Mouse (Mus musculus) embryonic facial prominence, embryonic 15.5 days (tissue): ENCODE data around the gene Vrk1. TPM values are rescaled to one million over a fixed set of nuclear protein-coding genes. Genes with fewer than 3 reads are reported as not detected.
A peak's percentile ranks its signal among the peaks of the same experiment; 100 is the strongest.

Experiments
- ATAC-seq: fragments of 200-750 bp; cut with Nextera tagmentation; 2 replicates; pipeline ENCODE4 v1.8.0; 2017; ENCODE audit warnings: low read depth, moderate TSS enrichment; ENCODE audit not compliant: insufficient number of reproducible peaks, low FRiP score, low TSS enrichment
- H3K27ac ChIP-seq: fragments of 300-500 bp; sonication (generic); replicated peaks from 2 replicates; pipeline ENCODE4 v1.5.1; 2015; ENCODE audit warnings: mild to moderate bottlenecking, inconsistent platforms
- H3K27me3 ChIP-seq: fragments of 300-500 bp; sonication (generic); 2 replicates; pipeline ENCODE4 v1.6.1; 2015; ENCODE audit warnings: inconsistent platforms
- H3K36me3 ChIP-seq: fragments of 300-500 bp; sonication (generic); 2 replicates; pipeline ENCODE4 v1.6.1; 2015; ENCODE audit warnings: mild to moderate bottlenecking, inconsistent platforms
- H3K4me1 ChIP-seq: fragments of 300-500 bp; sonication (generic); 2 replicates; pipeline ENCODE4 v1.6.1; 2015; ENCODE audit warnings: inconsistent platforms
- H3K4me2 ChIP-seq: fragments of 300-500 bp; sonication (generic); replicated peaks from 2 replicates; pipeline ENCODE4 v1.6.1; 2015; ENCODE audit warnings: mild to moderate bottlenecking, inconsistent platforms
- H3K4me3 ChIP-seq: fragments of 300-500 bp; sonication (generic); replicated peaks from 2 replicates; pipeline ENCODE4 v1.5.1; 2015; ENCODE audit warnings: mild to moderate bottlenecking, inconsistent platforms
- H3K9ac ChIP-seq: fragments of 300-500 bp; sonication (generic); 2 replicates; pipeline ENCODE4 v1.6.1; 2015; ENCODE audit warnings: inconsistent platforms
- H3K9me3 ChIP-seq: fragments of 300-500 bp; sonication (generic); replicated peaks from 2 replicates; pipeline ENCODE4 v1.6.1; 2016; ENCODE audit warnings: inconsistent platforms
- WGBS: fragments of 180-500 bp; shearing (Covaris S2); methylation state at CpG from one replicate; pipeline ENCODE4 v1.1.7; 2015; 5-methylcytosine and 5-hydroxymethylcytosine counted together
- polyA plus RNA-seq: library from polyadenylated mRNA; unstranded; fragments of >200 nt; fragmentation: Nextera tagmentation; extraction: Ambion mirVana; gene quantifications from 2 replicates; pipeline ENCODE4 v1.2.1, GENCODE M21; 2015

Gene Vrk1
- polyA plus RNA-seq, 1 experiment from 2014 or later: 54.2 TPM

GRCm38 (mm10) chr12:105974107-105974506, 35.9 kb upstream of the Vrk1 start:
- no peaks in the 10 kb centered on the region for H3K36me3 ChIP-seq
- 0 out of 2 replicates have a peak, but pooled peaks cover 3% of the 10 kb centered on the region for H3K4me1 ChIP-seq
- no peak overlapping the region for H3K4me3 ChIP-seq
- 20% methylated on average over 5 of the region's 5 CpGs for WGBS
- H3K9me3 ChIP-seq: no peaks in the 10 kb centered on the region
- no peaks in the 10 kb centered on the region for H3K27me3 ChIP-seq
- no peak for ATAC-seq
- H3K4me2 ChIP-seq: no peak overlapping the region
- no peak overlapping the region for H3K27ac ChIP-seq
- no peak overlapping the region for H3K9ac ChIP-seq

GRCm38 (mm10) chr12:105981121-105981973, 28.7 kb upstream of the Vrk1 start:
- Histone ChIP-seq H3K4me3 (no peak overlapping the region), H3K4me2 (0 out of 2 replicates have a peak overlapping the region, but pooled peaks have one; percentile 12), H3K27me3 (no peaks in the 10 kb centered on the region), H3K4me1 (no peaks in the 10 kb centered on the region), H3K9me3 (no peaks in the 10 kb centered on the region), H3K27ac (no peak overlapping the region), H3K36me3 (no peaks in the 10 kb centered on the region), H3K9ac (no peak overlapping the region)
- ATAC-seq: no peak
- 33% methylated on average over 13 of the region's 16 CpGs for WGBS

GRCm38 (mm10) chr12:105981974-105982305, 28.1 kb upstream of the Vrk1 start:
- Histone ChIP-seq H3K4me3 (no peak overlapping the region), H3K27me3 (no peaks in the 10 kb centered on the region), H3K9me3 (no peaks in the 10 kb centered on the region), H3K4me2 (no peak overlapping the region), H3K9ac (no peak overlapping the region), H3K4me1 (no peaks in the 10 kb centered on the region), H3K27ac (no peak overlapping the region), H3K36me3 (no peaks in the 10 kb centered on the region)
- 77% methylated on average over 7 of the region's 7 CpGs for WGBS
- ATAC-seq: no peak

- Histone ChIP-seq H3K4me1 (no peaks in the 10 kb centered on the region), H3K4me3 (no peak overlapping the region), H3K4me2 (no peak overlapping the region), H3K9ac (no peak overlapping the region), H3K9me3 (no peaks in the 10 kb centered on the region), H3K27ac (no peak overlapping the region), H3K27me3 (no peaks in the 10 kb centered on the region), H3K36me3 (no peaks in the 10 kb centered on the region)
- 89% methylated on average over 6 of the region's 6 CpGs for WGBS
- ATAC-seq: no peak
Measured at GRCm38 (mm10) chr12:105982598-105982997, 27.4 kb upstream of the Vrk1 start.

- ATAC-seq: no peak
- no peaks in the 10 kb centered on the region for H3K4me1 ChIP-seq
- WGBS: 92% methylated on average over 9 of the region's 9 CpGs
- no peak overlapping the region for H3K27ac ChIP-seq
- H3K27me3 ChIP-seq: no peaks in the 10 kb centered on the region
- H3K9ac ChIP-seq: no peak overlapping the region
- H3K36me3 ChIP-seq: no peaks in the 10 kb centered on the region
- H3K4me3 ChIP-seq: no peak overlapping the region
- H3K4me2 ChIP-seq: no peak overlapping the region
- no peaks in the 10 kb centered on the region for H3K9me3 ChIP-seq
Measured at GRCm38 (mm10) chr12:105983499-105983898, 26.5 kb upstream of the Vrk1 start.

- Histone ChIP-seq H3K27ac (no peak overlapping the region), H3K9me3 (no peaks in the 10 kb centered on the region), H3K27me3 (no peaks in the 10 kb centered on the region), H3K4me2 (no peak overlapping the region), H3K4me1 (no peaks in the 10 kb centered on the region), H3K4me3 (no peak overlapping the region), H3K9ac (no peak overlapping the region), H3K36me3 (no peaks in the 10 kb centered on the region)
- 90% methylated on average over 4 of the region's 4 CpGs for WGBS
- no peak for ATAC-seq
Measured at GRCm38 (mm10) chr12:105988434-105988833, 21.6 kb upstream of the Vrk1 start.

- Histone ChIP-seq H3K4me2 (no peak overlapping the region), H3K9ac (no peak overlapping the region), H3K9me3 (no peaks in the 10 kb centered on the region), H3K4me1 (no peaks in the 10 kb centered on the region), H3K27me3 (no peaks in the 10 kb centered on the region), H3K27ac (no peak overlapping the region), H3K36me3 (no peaks in the 10 kb centered on the region), H3K4me3 (no peak overlapping the region)
- 72% methylated on average over 5 of the region's 5 CpGs for WGBS
- no peak for ATAC-seq
Measured at GRCm38 (mm10) chr12:105992756-105993155, 17.3 kb upstream of the Vrk1 start.

- Histone ChIP-seq H3K4me2 (no peak overlapping the region), H3K27me3 (no peaks in the 10 kb centered on the region), H3K36me3 (no peaks in the 10 kb centered on the region), H3K27ac (no peak overlapping the region), H3K9me3 (no peaks in the 10 kb centered on the region), H3K9ac (no peak overlapping the region), H3K4me3 (no peak overlapping the region), H3K4me1 (no peaks in the 10 kb centered on the region)
- no peak for ATAC-seq
- 52% methylated on average over 7 of the region's 7 CpGs for WGBS
Measured at GRCm38 (mm10) chr12:105993356-105993755, 16.7 kb upstream of the Vrk1 start.

GRCm38 (mm10) chr12:105995940-105996339, 14.1 kb upstream of the Vrk1 start:
- no peak overlapping the region for H3K27ac ChIP-seq
- no peak overlapping the region for H3K4me2 ChIP-seq
- H3K4me3 ChIP-seq: no peak overlapping the region
- no peak overlapping the region for H3K9ac ChIP-seq
- no peaks in the 10 kb centered on the region for H3K9me3 ChIP-seq
- H3K36me3 ChIP-seq: no peaks in the 10 kb centered on the region
- no peaks in the 10 kb centered on the region for H3K27me3 ChIP-seq
- 61% methylated on average over 4 of the region's 4 CpGs for WGBS
- H3K4me1 ChIP-seq: no peaks in the 10 kb centered on the region
- no peak for ATAC-seq

GRCm38 (mm10) chr12:105997028-105997786, 12.8 kb upstream of the Vrk1 start:
- no peaks in the 10 kb centered on the region for H3K4me1 ChIP-seq
- H3K27me3 ChIP-seq: no peaks in the 10 kb centered on the region
- H3K4me2 ChIP-seq: no peak overlapping the region
- no peak overlapping the region for H3K4me3 ChIP-seq
- no peaks in the 10 kb centered on the region for H3K9me3 ChIP-seq
- H3K36me3 ChIP-seq: no peaks in the 10 kb centered on the region
- no peak for ATAC-seq
- no peak overlapping the region for H3K9ac ChIP-seq
- H3K27ac ChIP-seq: no peak overlapping the region
- WGBS: 85% methylated on average over 19 of the region's 19 CpGs

- whole genome bisulfite sequencing: 73% methylated on average over 8 of the region's 8 CpGs
- Histone ChIP-seq H3K36me3 (no peaks in the 10 kb centered on the region), H3K4me3 (no peak overlapping the region), H3K27me3 (no peaks in the 10 kb centered on the region), H3K4me2 (no peak overlapping the region), H3K4me1 (no peaks in the 10 kb centered on the region), H3K9ac (no peak overlapping the region), H3K9me3 (no peaks in the 10 kb centered on the region), H3K27ac (no peak overlapping the region)
- no peak for ATAC-seq
Measured at GRCm38 (mm10) chr12:106001775-106002174, 8.3 kb upstream of the Vrk1 start.
